ENCODE assay signal across 19 mouse cellular contexts in the genomic region with DNA sequence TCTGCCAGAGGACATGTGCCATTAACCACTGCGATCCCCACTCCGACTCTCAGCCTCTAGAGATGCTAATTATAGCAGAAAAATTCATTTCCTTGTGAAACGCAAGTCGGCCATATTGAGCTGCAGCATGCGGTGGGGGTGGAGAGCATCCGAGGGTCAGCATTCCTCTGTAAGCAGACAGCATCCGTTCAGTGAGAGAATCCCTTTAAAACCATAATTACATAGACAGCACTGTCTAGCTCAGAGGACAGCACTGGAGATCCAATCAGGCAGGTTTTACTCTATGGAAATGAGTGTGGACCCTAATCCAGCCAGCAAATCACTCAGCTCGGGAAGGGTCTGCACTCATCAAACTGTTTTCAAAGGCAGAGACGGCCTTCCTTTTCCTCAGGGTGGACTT.
DNase-seq lines count a peak whose midpoint lies in the region; ATAC-seq and TF ChIP-seq lines count a peak whose summit lies in the region.
"Had no signal": no experiment of that assay in that cellular context is flagged by ENCODE, and none has a peak within 500 bp of the region (broad histone marks: within the 10 kb centered on the region; RNA-seq: fewer than 3 reads in every experiment).

No protein-coding gene starts in this region.

- no peaks in the 10 kb centered on the region for H3K79me2 ChIP-seq in heart, adult 2 months (replicated peaks; ENCODE audit: control insufficient read depth, insufficient read depth, low read length)

- peaks cover 7% of the 10 kb centered on the region for H3K4me1 ChIP-seq in forebrain, embryonic 13.5 days
- peaks cover 2% of the 10 kb centered on the region; the same call in 1 of the 2 replicates for H3K4me1 ChIP-seq in forebrain, embryonic 11.5 days (replicated peaks; ENCODE audit: control insufficient read depth, insufficient read depth, low read length)
- peaks cover 3% of the 10 kb centered on the region for H3K4me1 ChIP-seq in heart, embryonic 16.5 days (ENCODE audit: control insufficient read depth, insufficient read depth, low read length)
- peaks cover 2% of the 10 kb centered on the region for H3K4me1 ChIP-seq in heart, adult 2 months (ENCODE audit: control insufficient read depth, insufficient read depth, low read length)
- peaks cover 17% of the 10 kb centered on the region for H3K4me1 ChIP-seq in liver, embryonic 13.5 days (replicated peaks)
- H3K4me1 ChIP-seq in hindbrain, postnatal 0 days (ENCODE audit: insufficient read depth, low read length) = no peaks in the 10 kb centered on the region
- H3K4me1 ChIP-seq: limb, embryonic 15.5 days had no signal

- no peaks in the 10 kb centered on the region for H3K9me3 ChIP-seq in forebrain, embryonic 13.5 days (replicated peaks)
- no peaks in the 10 kb centered on the region for H3K9me3 ChIP-seq in forebrain, embryonic 11.5 days (ENCODE audit: control insufficient read depth, low read length)
- no peaks in the 10 kb centered on the region for H3K9me3 ChIP-seq in heart, embryonic 16.5 days (replicated peaks; ENCODE audit: control insufficient read depth, low read length)
- H3K9me3 ChIP-seq in liver, embryonic 13.5 days (replicated peaks) = no peaks in the 10 kb centered on the region
- no peaks in the 10 kb centered on the region for H3K9me3 ChIP-seq in hindbrain, postnatal 0 days (ENCODE audit: low read length)
- H3K9me3 ChIP-seq: limb, embryonic 15.5 days; neural tube, embryonic 15.5 days had no signal

- 0 out of 2 replicates have a peak, but pooled peaks have one; percentile 34 for ATAC-seq in forebrain, embryonic 13.5 days
- ATAC-seq in forebrain, embryonic 11.5 days (replicated peaks; ENCODE audit: low FRiP score) = no peak
- no peak for ATAC-seq in heart, embryonic 16.5 days (replicated peaks; ENCODE audit: extremely low read depth, insufficient read depth, low FRiP score)
- no peak for ATAC-seq in liver, embryonic 13.5 days (ENCODE audit: low read depth)
- no peak for ATAC-seq in hindbrain, postnatal 0 days
- ATAC-seq: lung, postnatal 0 days had no signal

- H3K27ac ChIP-seq in forebrain, embryonic 13.5 days = no peak overlapping the region
- no peak overlapping the region for H3K27ac ChIP-seq in forebrain, embryonic 11.5 days (ENCODE audit: low read depth, low read length)
- H3K27ac ChIP-seq in heart, embryonic 16.5 days (ENCODE audit: low read length) = no peak overlapping the region
- H3K27ac ChIP-seq in heart, adult 2 months = no peak overlapping the region
- peak overlapping the region; percentile 55; the same call in 1 of the 2 replicates for H3K27ac ChIP-seq in liver, embryonic 13.5 days
- H3K27ac ChIP-seq in hindbrain, postnatal 0 days = no peak overlapping the region
- H3K27ac ChIP-seq: limb, embryonic 15.5 days; neural tube, embryonic 15.5 days had no signal

- TF ChIP-seq POLR2A in heart, adult 2 months (IDR thresholded peaks at IDR 0.05; ENCODE audit: insufficient read depth, low read depth, low read length) = no peak

- H3K4me2 ChIP-seq in forebrain, embryonic 13.5 days = no peak overlapping the region
- no peak overlapping the region for H3K4me2 ChIP-seq in forebrain, embryonic 11.5 days (ENCODE audit: low read depth, low read length, severe bottlenecking)
- H3K4me2 ChIP-seq in heart, embryonic 16.5 days (ENCODE audit: low read depth, low read length) = peak overlapping the region; percentile 75; the same call in 1 of the 2 replicates
- H3K4me2 ChIP-seq in liver, embryonic 13.5 days = peak overlapping the region; percentile 67
- H3K4me2 ChIP-seq in hindbrain, postnatal 0 days (ENCODE audit: low read depth, low read length) = no peak overlapping the region
- H3K4me2 ChIP-seq: limb, embryonic 15.5 days; neural tube, embryonic 15.5 days had no signal

- TF ChIP-seq CTCF in heart, adult 2 months (IDR thresholded peaks at IDR 0.05) = no peak
- TF ChIP-seq CTCF in hindbrain, postnatal 0 days (IDR thresholded peaks at IDR 0.05; ENCODE audit: low read depth) = no peak

- WGBS in forebrain, embryonic 13.5 days = 71% methylated on average over 9 of the region's 9 CpGs
- 83% methylated on average over 9 of the region's 9 CpGs for WGBS in forebrain, embryonic 11.5 days
- WGBS in heart, embryonic 16.5 days = 53% methylated on average over 9 of the region's 9 CpGs
- 36% methylated on average over 9 of the region's 9 CpGs for WGBS in heart, adult 2 months
- 71% methylated on average over 9 of the region's 9 CpGs for WGBS in liver, embryonic 13.5 days (ENCODE audit: insufficient replicate concordance)
- WGBS in hindbrain, postnatal 0 days = 59% methylated on average over 9 of the region's 9 CpGs

- H3K4me3 ChIP-seq in forebrain, embryonic 13.5 days = no peak overlapping the region
- H3K4me3 ChIP-seq in forebrain, embryonic 11.5 days (ENCODE audit: low read depth, low read length) = no peak overlapping the region
- no peak overlapping the region for H3K4me3 ChIP-seq in heart, embryonic 16.5 days (ENCODE audit: low read length)
- H3K4me3 ChIP-seq in heart, adult 2 months = no peak overlapping the region
- no peak overlapping the region for H3K4me3 ChIP-seq in liver, embryonic 13.5 days (replicated peaks)
- H3K4me3 ChIP-seq in hindbrain, postnatal 0 days (ENCODE audit: low read length) = no peak overlapping the region
- H3K4me3 ChIP-seq: limb, embryonic 15.5 days; myocyte; neural tube, embryonic 15.5 days had no signal

- intact Hi-C loops in heart, adult 2 months (cut with DNase I) = no loop called here

- no peak for DNase-seq in forebrain, embryonic 11.5 days (ENCODE audit: low spot score)
- DNase-seq in heart, adult 2 months = no peak
- DNase-seq in R1 (ENCODE audit: low read depth, low spot score) = peak; percentile 23
- no peak for DNase-seq in liver, embryonic 13.5 days
- DNase-seq in hindbrain, postnatal 0 days (ENCODE audit: low spot score) = no peak
- DNase-seq: adrenal gland, adult 2 months; cerebellum, postnatal 14 days; embryo, embryonic 11 days; gastrocnemius, postnatal 36 days; kidney, adult 8-10 months; right cerebral cortex, postnatal 4 days; thymus, postnatal 36 days had no signal

- no peaks in the 10 kb centered on the region for H3K27me3 ChIP-seq in forebrain, embryonic 13.5 days
- no peaks in the 10 kb centered on the region for H3K27me3 ChIP-seq in forebrain, embryonic 11.5 days (ENCODE audit: control insufficient read depth, insufficient read depth, low read length)
- H3K27me3 ChIP-seq in heart, embryonic 16.5 days (ENCODE audit: control insufficient read depth, insufficient read depth, low read length) = no peaks in the 10 kb centered on the region
- no peaks in the 10 kb centered on the region for H3K27me3 ChIP-seq in heart, adult 2 months (ENCODE audit: control insufficient read depth, insufficient read depth, low read length)
- no peaks in the 10 kb centered on the region for H3K27me3 ChIP-seq in liver, embryonic 13.5 days
- no peaks in the 10 kb centered on the region for H3K27me3 ChIP-seq in hindbrain, postnatal 0 days (ENCODE audit: insufficient read depth, low read length)
- H3K27me3 ChIP-seq: CH12.LX; limb, embryonic 15.5 days; neural tube, embryonic 15.5 days had no signal

- H3K36me3 ChIP-seq in forebrain, embryonic 13.5 days (ENCODE audit: poor library complexity, severe bottlenecking) = no peaks in the 10 kb centered on the region
- H3K36me3 ChIP-seq in forebrain, embryonic 11.5 days (ENCODE audit: control insufficient read depth, insufficient read depth, low read length) = no peaks in the 10 kb centered on the region
- no peaks in the 10 kb centered on the region for H3K36me3 ChIP-seq in heart, embryonic 16.5 days (ENCODE audit: control insufficient read depth, insufficient read depth)
- no peaks in the 10 kb centered on the region for H3K36me3 ChIP-seq in heart, adult 2 months (ENCODE audit: control insufficient read depth, insufficient read depth, low read length)
- H3K36me3 ChIP-seq in liver, embryonic 13.5 days = no peaks in the 10 kb centered on the region
- no peaks in the 10 kb centered on the region for H3K36me3 ChIP-seq in hindbrain, postnatal 0 days (ENCODE audit: insufficient read depth, low read length)
- H3K36me3 ChIP-seq: limb, embryonic 15.5 days; neural tube, embryonic 15.5 days had no signal

- no peak for TF ChIP-seq EP300 in heart, adult 2 months (IDR thresholded peaks at IDR 0.05; ENCODE audit: insufficient read depth, low read depth, low read length)

- no peak overlapping the region for H3K9ac ChIP-seq in forebrain, embryonic 13.5 days
- no peak overlapping the region for H3K9ac ChIP-seq in forebrain, embryonic 11.5 days (ENCODE audit: low read length)
- no peak overlapping the region for H3K9ac ChIP-seq in heart, embryonic 16.5 days (ENCODE audit: low read length)
- no peak overlapping the region for H3K9ac ChIP-seq in heart, adult 2 months (ENCODE audit: low read depth, low read length)
- no peak overlapping the region for H3K9ac ChIP-seq in liver, embryonic 13.5 days
- no peak overlapping the region for H3K9ac ChIP-seq in hindbrain, postnatal 0 days (replicated peaks; ENCODE audit: low read length)
- H3K9ac ChIP-seq: limb, embryonic 15.5 days; neural tube, embryonic 15.5 days had no signal

Comparison
In these comparisons a context has a peak if more than half of its experiments do, and no peak if none do; other contexts are left out.
1. H3K4me2 ChIP-seq: peak in heart, embryonic 16.5 days (single experiment) and liver, embryonic 13.5 days (single experiment); none in forebrain, embryonic 13.5 days (single experiment), forebrain, embryonic 11.5 days (single experiment) and hindbrain, postnatal 0 days (single experiment).